In genomic region chrX:18161796-18162191, GRCm38 (mm10) we compare ENCODE assay signal across 8 mouse cellular contexts. TPM values are rescaled to one million over a fixed set of nuclear protein-coding genes. Genes with fewer than 3 reads are reported as not detected.
DNase-seq lines count a peak whose midpoint lies in the region; ATAC-seq lines count a peak whose summit lies in the region.

No protein-coding gene starts in this region.

- H3K4me3 ChIP-seq in kidney, embryonic 16.5 days (ENCODE audit: low read length), result peak overlapping the region; percentile 60
- H3K4me3 ChIP-seq in embryonic facial prominence, embryonic 12.5 days, result peak overlapping the region; percentile 77
- H3K4me3 ChIP-seq in intestine, embryonic 15.5 days (replicated peaks), result peak overlapping the region; percentile 55
- peak overlapping the region; percentile 92 for H3K4me3 ChIP-seq in midbrain, embryonic 15.5 days

- no peaks in the 10 kb centered on the region for H3K36me3 ChIP-seq in kidney, embryonic 16.5 days (ENCODE audit: insufficient read depth, low read length)
- no peaks in the 10 kb centered on the region for H3K36me3 ChIP-seq in embryonic facial prominence, embryonic 12.5 days
- no peaks in the 10 kb centered on the region for H3K36me3 ChIP-seq in intestine, embryonic 15.5 days
- no peaks in the 10 kb centered on the region for H3K36me3 ChIP-seq in midbrain, embryonic 15.5 days (replicated peaks)

- DNase-seq in kidney, adult 11 months, result no peak
- peak; percentile 20 for DNase-seq in T-cell, adult 2 months (ENCODE audit: low spot score)
- no peak for DNase-seq in gastrocnemius, adult 8-10 months (ENCODE audit: low spot score in 2 of 2)
- no peak for DNase-seq in embryo, embryonic 10 days (ENCODE audit: low spot score)

- H3K4me2 ChIP-seq in kidney, embryonic 16.5 days (replicated peaks; ENCODE audit: low read depth, low read length), result peak overlapping the region; percentile 68
- H3K4me2 ChIP-seq in embryonic facial prominence, embryonic 12.5 days (replicated peaks), result peak overlapping the region; percentile 54
- peak overlapping the region; percentile 76 for H3K4me2 ChIP-seq in intestine, embryonic 15.5 days (replicated peaks)
- H3K4me2 ChIP-seq in midbrain, embryonic 15.5 days, result peak overlapping the region; percentile 69

- H3K27me3 ChIP-seq in kidney, embryonic 16.5 days (ENCODE audit: insufficient read depth, low read length), result no peaks in the 10 kb centered on the region
- H3K27me3 ChIP-seq in embryonic facial prominence, embryonic 12.5 days, result no peaks in the 10 kb centered on the region
- no peaks in the 10 kb centered on the region for H3K27me3 ChIP-seq in intestine, embryonic 15.5 days (replicated peaks)
- H3K27me3 ChIP-seq in midbrain, embryonic 15.5 days (replicated peaks), result no peaks in the 10 kb centered on the region

- H3K27ac ChIP-seq in kidney, embryonic 16.5 days (ENCODE audit: low read length), result peak overlapping the region; percentile 87
- H3K27ac ChIP-seq in embryonic facial prominence, embryonic 12.5 days, result peak overlapping the region; percentile 92
- H3K27ac ChIP-seq in intestine, embryonic 15.5 days, result peak overlapping the region; percentile 81
- H3K27ac ChIP-seq in midbrain, embryonic 15.5 days, result peak overlapping the region; percentile 96

- peak; percentile 81 for ATAC-seq in kidney, embryonic 16.5 days (ENCODE audit: low FRiP score, low TSS enrichment)
- ATAC-seq in embryonic facial prominence, embryonic 12.5 days (ENCODE audit: insufficient number of reproducible peaks, insufficient read depth, low FRiP score, low TSS enrichment), result peak; percentile 64
- ATAC-seq in intestine, embryonic 15.5 days, result peak; percentile 77
- peak; percentile 83 for ATAC-seq in midbrain, embryonic 15.5 days (replicated peaks)

- H3K9ac ChIP-seq in kidney, embryonic 16.5 days (replicated peaks; ENCODE audit: low read length), result peak overlapping the region; percentile 78
- peak overlapping the region; percentile 68 for H3K9ac ChIP-seq in embryonic facial prominence, embryonic 12.5 days
- peak overlapping the region; percentile 64 for H3K9ac ChIP-seq in intestine, embryonic 15.5 days
- H3K9ac ChIP-seq in midbrain, embryonic 15.5 days, result peak overlapping the region; percentile 78

- WGBS in kidney, embryonic 16.5 days, result under 1% methylated on average over 28 of the region's 28 CpGs
- 0% methylated on average over 28 of the region's 28 CpGs for WGBS in embryonic facial prominence, embryonic 12.5 days
- under 1% methylated on average over 28 of the region's 28 CpGs for WGBS in intestine, embryonic 15.5 days
- 2% methylated on average over 28 of the region's 28 CpGs for WGBS in midbrain, embryonic 15.5 days

- no peaks in the 10 kb centered on the region for H3K4me1 ChIP-seq in kidney, embryonic 16.5 days (ENCODE audit: insufficient read depth, low read length)
- no peaks in the 10 kb centered on the region for H3K4me1 ChIP-seq in embryonic facial prominence, embryonic 12.5 days
- H3K4me1 ChIP-seq in intestine, embryonic 15.5 days (replicated peaks), result no peaks in the 10 kb centered on the region
- no peaks in the 10 kb centered on the region for H3K4me1 ChIP-seq in midbrain, embryonic 15.5 days

- no peaks in the 10 kb centered on the region for H3K9me3 ChIP-seq in kidney, embryonic 16.5 days (ENCODE audit: low read length)
- H3K9me3 ChIP-seq in embryonic facial prominence, embryonic 12.5 days, result no peaks in the 10 kb centered on the region
- H3K9me3 ChIP-seq in intestine, embryonic 15.5 days, result no peaks in the 10 kb centered on the region
- no peaks in the 10 kb centered on the region for H3K9me3 ChIP-seq in midbrain, embryonic 15.5 days

RNA-seq across cellular contexts. Expression of gene Kdm6a, which starts 0.6 kb away (rescaled TPM):
- polyA plus RNA-seq in kidney, embryonic 16.5 days (2015; fragmentation: Nextera tagmentation; extraction: Ambion mirVana), result 25.3 and 26.2 TPM in 2 replicates
- polyA plus RNA-seq in embryonic facial prominence, embryonic 12.5 days (2016; fragmentation: Nextera tagmentation; extraction: Ambion mirVana), result 28.3 and 30.2 TPM in 2 replicates
- polyA plus RNA-seq in intestine, embryonic 15.5 days (2015; fragmentation: Nextera tagmentation; extraction: Ambion mirVana), result 14.4 and 17.3 TPM in 2 replicates
- 20.4 and 21.5 TPM in 2 replicates for polyA plus RNA-seq in midbrain, embryonic 15.5 days (2015; fragmentation: Nextera tagmentation; extraction: Ambion mirVana)
- total RNA-seq in gastrocnemius, adult 8-10 months (2022), result 10 to 100 TPM; 15.5 to 34.9 (median 23.5) TPM

RNA-seq across cellular contexts. Expression of gene Dusp21, which starts 16.1 kb away (rescaled TPM):
- polyA plus RNA-seq in kidney, embryonic 16.5 days (2015; fragmentation: Nextera tagmentation; extraction: Ambion mirVana), result not detected in 2 replicates
- not detected in 2 replicates for polyA plus RNA-seq in embryonic facial prominence, embryonic 12.5 days (2016; fragmentation: Nextera tagmentation; extraction: Ambion mirVana)
- polyA plus RNA-seq in intestine, embryonic 15.5 days (2015; fragmentation: Nextera tagmentation; extraction: Ambion mirVana), result not detected in 2 replicates
- polyA plus RNA-seq in midbrain, embryonic 15.5 days (2015; fragmentation: Nextera tagmentation; extraction: Ambion mirVana), result not detected in 2 replicates
- not detected for total RNA-seq in gastrocnemius, adult 8-10 months (2022)
